Mouse (Mus musculus): ENCODE measurements at regions not wholly inside any gene's neighbourhood (a gene's known extent, or its start where the extent isn't known, plus 50 kb on each side); places are given as distances from the start of the nearest gene placed in this dataset.

GRCm38 (mm10) chr10:124945257-124945656, 444.0 kb downstream of the Slc16a7 start:
- ATAC-seq (replicated peaks; ENCODE audit: poor library complexity): no peak

GRCm38 (mm10) chr10:124942214-124942613, 447.1 kb downstream of the Slc16a7 start:
- no peak for ATAC-seq (replicated peaks; ENCODE audit: poor library complexity)

- no peak for ATAC-seq (replicated peaks; ENCODE audit: poor library complexity)
Observed at GRCm38 (mm10) chr10:124927218-124927617, 462.0 kb downstream of the Slc16a7 start.

GRCm38 (mm10) chr10:124900044-124900443, 489.2 kb downstream of the Slc16a7 start:
- ATAC-seq (replicated peaks; ENCODE audit: poor library complexity): no peak

- peak; percentile 20; the same call in 1 of the 2 replicates for ATAC-seq (replicated peaks; ENCODE audit: poor library complexity)
Observed at GRCm38 (mm10) chr10:124878525-124878924, 510.7 kb downstream of the Slc16a7 start.

- ATAC-seq (replicated peaks; ENCODE audit: poor library complexity): no peak
Observed at GRCm38 (mm10) chr10:124877706-124878105, 511.6 kb downstream of the Slc16a7 start.

- ATAC-seq (replicated peaks; ENCODE audit: poor library complexity): no peak
Observed at GRCm38 (mm10) chr10:124872211-124872610, 517.1 kb downstream of the Slc16a7 start.

GRCm38 (mm10) chr10:124842546-124843113, 546.6 kb downstream of the Slc16a7 start:
- ATAC-seq (replicated peaks; ENCODE audit: poor library complexity): no peak

- no peak for ATAC-seq (replicated peaks; ENCODE audit: poor library complexity)
Observed at GRCm38 (mm10) chr10:124833930-124834329, 555.3 kb downstream of the Slc16a7 start.

- no peak for ATAC-seq (replicated peaks; ENCODE audit: poor library complexity)
Observed at GRCm38 (mm10) chr10:124803997-124804614, 585.2 kb downstream of the Slc16a7 start.

Measured in megakaryocyte progenitor cell, adult 5-6 weeks (primary cell).